Mouse (Mus musculus): ENCODE measurements around the gene Maml3. TPM values are rescaled to one million over a fixed set of nuclear protein-coding genes. Genes with fewer than 3 reads are reported as not detected.

Gene Maml3
- polyA plus RNA-seq, 1 experiment from 2014 or later, result 5.6 TPM

- no peak overlapping the region for H3K4me3 ChIP-seq (ENCODE audit: low read depth, low read length)
- H3K9me3 ChIP-seq (ENCODE audit: low read length), result no peaks in the 10 kb centered on the region
- H3K27ac ChIP-seq (ENCODE audit: low read length), result no peak overlapping the region
- TF ChIP-seq CTCF (IDR thresholded peaks at IDR 0.05) (no peak), EP300 (IDR thresholded peaks at IDR 0.05) (no peak)
- DNase-seq (ENCODE audit: low spot score) (no peak), ATAC-seq (no peak)
- no peaks in the 10 kb centered on the region for H3K27me3 ChIP-seq (replicated peaks; ENCODE audit: insufficient read depth, low read length)
- H3K4me2 ChIP-seq (replicated peaks; ENCODE audit: low read depth, low read length), result no peak overlapping the region
- H3K9ac ChIP-seq (replicated peaks; ENCODE audit: low read depth), result no peak overlapping the region
- 75% methylated on average over 3 of the region's 3 CpGs for WGBS
- H3K4me1 ChIP-seq (ENCODE audit: insufficient read depth, low read depth, low read length), result no peaks in the 10 kb centered on the region
- no peaks in the 10 kb centered on the region for H3K36me3 ChIP-seq (ENCODE audit: insufficient read depth, low read length)
These were observed 429.9 kb downstream of the Maml3 start for GRCm38 (mm10) chr3:51674963-51675362.

GRCm38 (mm10) chr3:51673408-51674086, 431.3 kb downstream of the Maml3 start:
- no peaks in the 10 kb centered on the region for H3K36me3 ChIP-seq (ENCODE audit: insufficient read depth, low read length)
- H3K4me2 ChIP-seq (replicated peaks; ENCODE audit: low read depth, low read length), result no peak overlapping the region
- TF ChIP-seq CTCF (IDR thresholded peaks at IDR 0.05), result peak; percentile 76
- no peak for TF ChIP-seq EP300 (IDR thresholded peaks at IDR 0.05)
- DNase-seq (ENCODE audit: low spot score), result peak; percentile 73
- no peak overlapping the region for H3K9ac ChIP-seq (replicated peaks; ENCODE audit: low read depth)
- H3K4me1 ChIP-seq (ENCODE audit: insufficient read depth, low read depth, low read length), result no peaks in the 10 kb centered on the region
- H3K4me3 ChIP-seq (ENCODE audit: low read depth, low read length), result no peak overlapping the region
- ATAC-seq, result peak; percentile 56
- H3K27me3 ChIP-seq (replicated peaks; ENCODE audit: insufficient read depth, low read length), result no peaks in the 10 kb centered on the region
- WGBS, result 62% methylated on average over 21 of the region's 21 CpGs
- H3K9me3 ChIP-seq (ENCODE audit: low read length), result no peaks in the 10 kb centered on the region
- H3K27ac ChIP-seq (ENCODE audit: low read length), result no peak overlapping the region

GRCm38 (mm10) chr3:51672631-51673030, 432.2 kb downstream of the Maml3 start:
- no peaks in the 10 kb centered on the region for H3K36me3 ChIP-seq (ENCODE audit: insufficient read depth, low read length)
- no peak overlapping the region for H3K9ac ChIP-seq (replicated peaks; ENCODE audit: low read depth)
- H3K4me2 ChIP-seq (replicated peaks; ENCODE audit: low read depth, low read length), result no peak overlapping the region
- no peaks in the 10 kb centered on the region for H3K27me3 ChIP-seq (replicated peaks; ENCODE audit: insufficient read depth, low read length)
- H3K4me3 ChIP-seq (ENCODE audit: low read depth, low read length), result no peak overlapping the region
- H3K4me1 ChIP-seq (ENCODE audit: insufficient read depth, low read depth, low read length), result no peaks in the 10 kb centered on the region
- 57% methylated on average over 4 of the region's 4 CpGs for WGBS
- no peaks in the 10 kb centered on the region for H3K9me3 ChIP-seq (ENCODE audit: low read length)
- H3K27ac ChIP-seq (ENCODE audit: low read length), result no peak overlapping the region
- no peak for TF ChIP-seq EP300 (IDR thresholded peaks at IDR 0.05)
- TF ChIP-seq CTCF (IDR thresholded peaks at IDR 0.05), result no peak
- DNase-seq (ENCODE audit: low spot score) (no peak), ATAC-seq (no peak)

GRCm38 (mm10) chr3:51671071-51671469, 433.8 kb downstream of the Maml3 start:
- no peak overlapping the region for H3K4me3 ChIP-seq (ENCODE audit: low read depth, low read length)
- no peak for ATAC-seq
- no peaks in the 10 kb centered on the region for H3K36me3 ChIP-seq (ENCODE audit: insufficient read depth, low read length)
- no peak for DNase-seq (ENCODE audit: low spot score)
- no peak overlapping the region for H3K9ac ChIP-seq (replicated peaks; ENCODE audit: low read depth)
- no peaks in the 10 kb centered on the region for H3K9me3 ChIP-seq (ENCODE audit: low read length)
- 90% methylated on average over 1 of the region's 1 CpGs for WGBS
- H3K4me2 ChIP-seq (replicated peaks; ENCODE audit: low read depth, low read length), result no peak overlapping the region
- H3K27me3 ChIP-seq (replicated peaks; ENCODE audit: insufficient read depth, low read length), result no peaks in the 10 kb centered on the region
- H3K4me1 ChIP-seq (ENCODE audit: insufficient read depth, low read depth, low read length), result no peaks in the 10 kb centered on the region
- TF ChIP-seq CTCF (IDR thresholded peaks at IDR 0.05) (no peak), EP300 (IDR thresholded peaks at IDR 0.05) (no peak)
- no peak overlapping the region for H3K27ac ChIP-seq (ENCODE audit: low read length)

GRCm38 (mm10) chr3:51670414-51671070, 434.3 kb downstream of the Maml3 start:
- Histone ChIP-seq H3K4me1 (ENCODE audit: insufficient read depth, low read depth, low read length) (no peaks in the 10 kb centered on the region), H3K27ac (ENCODE audit: low read length) (no peak overlapping the region)
- 84% methylated on average over 5 of the region's 5 CpGs for WGBS

GRCm38 (mm10) chr3:51668607-51669006, 436.3 kb downstream of the Maml3 start:
- TF ChIP-seq CTCF (IDR thresholded peaks at IDR 0.05) (no peak), EP300 (IDR thresholded peaks at IDR 0.05) (no peak)
- 51% methylated on average over 2 of the region's 2 CpGs for WGBS
- Histone ChIP-seq H3K36me3 (ENCODE audit: insufficient read depth, low read length) (no peaks in the 10 kb centered on the region), H3K4me2 (replicated peaks; ENCODE audit: low read depth, low read length) (no peak overlapping the region), H3K27me3 (replicated peaks; ENCODE audit: insufficient read depth, low read length) (no peaks in the 10 kb centered on the region), H3K9ac (replicated peaks; ENCODE audit: low read depth) (no peak overlapping the region), H3K4me3 (ENCODE audit: low read depth, low read length) (no peak overlapping the region), H3K27ac (ENCODE audit: low read length) (no peak overlapping the region), H3K4me1 (ENCODE audit: insufficient read depth, low read depth, low read length) (no peaks in the 10 kb centered on the region), H3K9me3 (ENCODE audit: low read length) (no peaks in the 10 kb centered on the region)
- ATAC-seq, result no peak
- no peak for DNase-seq (ENCODE audit: low spot score)

More at GRCm38 (mm10) chr3:51670414-51671070, 434.3 kb downstream of the Maml3 start:
- Histone ChIP-seq H3K27me3 (replicated peaks; ENCODE audit: insufficient read depth, low read length) (no peaks in the 10 kb centered on the region), H3K4me3 (ENCODE audit: low read depth, low read length) (no peak overlapping the region), H3K4me2 (replicated peaks; ENCODE audit: low read depth, low read length) (no peak overlapping the region), H3K9me3 (ENCODE audit: low read length) (no peaks in the 10 kb centered on the region), H3K36me3 (ENCODE audit: insufficient read depth, low read length) (no peaks in the 10 kb centered on the region), H3K9ac (replicated peaks; ENCODE audit: low read depth) (no peak overlapping the region)
- ATAC-seq, result no peak
- no peak for TF ChIP-seq CTCF (IDR thresholded peaks at IDR 0.05)
- no peak for TF ChIP-seq EP300 (IDR thresholded peaks at IDR 0.05)
- DNase-seq (ENCODE audit: low spot score), result no peak

All from lung, postnatal 0 days (tissue).